Comparison of ENCODE assay signal across 8 mouse cellular contexts in the genomic region with DNA sequence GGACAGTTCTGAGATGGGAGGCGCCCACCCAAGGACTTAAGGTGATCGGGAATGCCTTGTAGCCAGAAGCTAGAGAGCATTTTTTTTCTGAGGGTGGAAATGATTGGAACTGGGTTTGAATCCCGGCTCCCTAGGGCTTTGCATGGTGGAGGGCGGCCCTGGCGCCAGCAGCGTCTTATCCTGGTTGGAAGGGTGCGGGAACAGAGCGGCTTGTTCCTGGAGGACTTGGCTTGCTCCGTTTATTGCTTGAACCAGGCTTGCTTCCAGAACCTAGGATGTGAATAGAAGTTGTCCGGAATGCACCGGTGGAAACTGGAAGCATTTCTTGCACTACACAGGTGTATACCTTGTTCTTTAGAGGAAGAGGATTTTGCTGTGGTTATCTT. TPM values are rescaled to one million over a fixed set of nuclear protein-coding genes. Genes with fewer than 3 reads are reported as not detected.
DNase-seq lines count a peak whose midpoint lies in the region; ATAC-seq and TF ChIP-seq lines count a peak whose summit lies in the region.

No protein-coding gene starts in this region.

- H3K4me1 ChIP-seq in forebrain, embryonic 12.5 days = peaks cover 14% of the 10 kb centered on the region
- 0 out of 2 replicates have a peak, but pooled peaks cover 3% of the 10 kb centered on the region for H3K4me1 ChIP-seq in hindbrain, postnatal 0 days (ENCODE audit: insufficient read depth, low read length)
- no peaks in the 10 kb centered on the region for H3K4me1 ChIP-seq in liver, embryonic 16.5 days (ENCODE audit: control insufficient read depth, low read depth, low read length)

- H3K4me2 ChIP-seq in forebrain, embryonic 12.5 days = peak overlapping the region; percentile 91
- peak overlapping the region; percentile 96 for H3K4me2 ChIP-seq in hindbrain, postnatal 0 days (ENCODE audit: low read depth, low read length)
- H3K4me2 ChIP-seq in liver, embryonic 16.5 days (ENCODE audit: low read depth, low read length) = peak overlapping the region; percentile 65

- H3K9ac ChIP-seq in forebrain, embryonic 12.5 days = no peak overlapping the region
- H3K9ac ChIP-seq in hindbrain, postnatal 0 days (replicated peaks; ENCODE audit: low read length) = no peak overlapping the region; the same call in 1 of the 2 replicates
- H3K9ac ChIP-seq in liver, embryonic 16.5 days (ENCODE audit: low read depth, low read length) = no peak overlapping the region; the same call in 1 of the 2 replicates

- peaks cover 55% of the 10 kb centered on the region for H3K27me3 ChIP-seq in forebrain, embryonic 12.5 days
- peaks cover 18% of the 10 kb centered on the region; the same call in 1 of the 2 replicates for H3K27me3 ChIP-seq in hindbrain, postnatal 0 days (ENCODE audit: insufficient read depth, low read length)
- peaks cover 14% of the 10 kb centered on the region for H3K27me3 ChIP-seq in liver, embryonic 16.5 days (ENCODE audit: control insufficient read depth, insufficient read depth, low read depth, low read length)

- peak overlapping the region; percentile 48 for H3K4me3 ChIP-seq in forebrain, embryonic 12.5 days (replicated peaks)
- peak overlapping the region; percentile 47 for H3K4me3 ChIP-seq in hindbrain, postnatal 0 days (ENCODE audit: low read length)
- H3K4me3 ChIP-seq in liver, embryonic 16.5 days (ENCODE audit: low read depth, low read length) = peak overlapping the region; percentile 58

- H3K9me3 ChIP-seq in forebrain, embryonic 12.5 days = no peaks in the 10 kb centered on the region
- no peaks in the 10 kb centered on the region for H3K9me3 ChIP-seq in hindbrain, postnatal 0 days (ENCODE audit: low read length)
- H3K9me3 ChIP-seq in liver, embryonic 16.5 days (replicated peaks; ENCODE audit: control insufficient read depth, low read length) = no peaks in the 10 kb centered on the region

- no peaks in the 10 kb centered on the region for H3K36me3 ChIP-seq in forebrain, embryonic 12.5 days (replicated peaks)
- no peaks in the 10 kb centered on the region for H3K36me3 ChIP-seq in hindbrain, postnatal 0 days (ENCODE audit: insufficient read depth, low read length)
- no peaks in the 10 kb centered on the region for H3K36me3 ChIP-seq in liver, embryonic 16.5 days (ENCODE audit: control insufficient read depth, insufficient read depth)

- DNase-seq in adrenal gland, postnatal 14 days = peak; percentile 56
- DNase-seq in adrenal gland, adult 8-10 months = no peak
- DNase-seq in hindbrain, postnatal 0 days (ENCODE audit: low spot score) = no peak
- DNase-seq in testis, postnatal 14 days (ENCODE audit: low spot score) = peak; percentile 71
- DNase-seq in embryo, embryonic 11 days = no peak
- no peak for DNase-seq in B cell, adult 2 months

- WGBS in forebrain, embryonic 12.5 days = 14% methylated on average over 11 of the region's 11 CpGs
- WGBS in hindbrain, postnatal 0 days = 22% methylated on average over 11 of the region's 11 CpGs
- WGBS in liver, embryonic 16.5 days (ENCODE audit: insufficient replicate concordance) = 22% methylated on average over 11 of the region's 11 CpGs

- no peak overlapping the region for H3K27ac ChIP-seq in forebrain, embryonic 12.5 days
- H3K27ac ChIP-seq in hindbrain, postnatal 0 days = no peak overlapping the region
- no peak overlapping the region for H3K27ac ChIP-seq in liver, embryonic 16.5 days (ENCODE audit: low read length)

- TF ChIP-seq CTCF in hindbrain, postnatal 0 days (IDR thresholded peaks at IDR 0.05; ENCODE audit: low read depth) = no peak

- no peak for ATAC-seq in forebrain, embryonic 12.5 days (ENCODE audit: low FRiP score)
- ATAC-seq in hindbrain, postnatal 0 days = no peak
- ATAC-seq in liver, embryonic 16.5 days (ENCODE audit: low read depth) = no peak

RNA-seq across cellular contexts. Expression of a gene that starts 0.6 kb away (rescaled TPM):
- 34.2 and 43.5 TPM in 2 replicates for total RNA-seq in adrenal gland, postnatal 14 days (2021)
- 10 to 100 TPM; 44.5 to 54.9 (median 53.3) TPM for total RNA-seq in adrenal gland, adult 8-10 months (2022)
- polyA plus RNA-seq in forebrain, embryonic 12.5 days (2016; fragmentation: Nextera tagmentation; extraction: Ambion mirVana) = 1.8 and 2.4 TPM in 2 replicates
- 19.8 and 21.9 TPM in 2 replicates for total RNA-seq in hindbrain, postnatal 0 days (2014; rRNA removed)
- polyA plus RNA-seq in hindbrain, postnatal 0 days (2015; fragmentation: Nextera tagmentation; extraction: Ambion mirVana) = 16.8 and 17.7 TPM in 2 replicates
- polyA plus RNA-seq in liver, embryonic 16.5 days (2015; fragmentation: Nextera tagmentation; extraction: Ambion mirVana) = 10.3 and 12.5 TPM in 2 replicates

Comparison
In these comparisons a context has a peak if more than half of its experiments do, and no peak if none do; other contexts are left out.
1. DNase-seq: peak in adrenal gland, postnatal 14 days (single experiment) and testis, postnatal 14 days (single experiment); none in adrenal gland, adult 8-10 months (single experiment), hindbrain, postnatal 0 days (single experiment), embryo, embryonic 11 days (single experiment) and B cell, adult 2 months (0 of 2).
2. Peak in every context shown above with its lines, with median percentiles within 50 percentile points of each other: H3K4me2 ChIP-seq and H3K4me3 ChIP-seq.